Mouse (Mus musculus) spleen, adult 2 months (tissue): ENCODE measurements around the gene Ccdc141. TPM values are rescaled to one million over a fixed set of nuclear protein-coding genes. Genes with fewer than 3 reads are reported as not detected.

Experiments
- DNase-seq, 2 experiments: peaks; one replicate each; pipeline versions ENCODE4 v3.0.0 to v3.0.0-alpha.2; 2012 to 2021; ENCODE audit warnings: low spot score in 2 of 2, low read depth in 1 of 2
- H3K27ac ChIP-seq: fragments of 200-500 bp; 2 replicates; pipeline ENCODE4 v1.5.1; 2012; ENCODE audit warnings: low read length, inconsistent platforms; ENCODE audit not compliant: insufficient read depth
- H3K27me3 ChIP-seq: fragments of 200-500 bp; 2 replicates; pipeline ENCODE4 v1.6.1; 2012; ENCODE audit warnings: mild to moderate bottlenecking, moderate library complexity, low read length, inconsistent platforms; ENCODE audit not compliant: control insufficient read depth, insufficient read depth
- H3K36me3 ChIP-seq: fragments of 200-500 bp; 2 replicates; pipeline ENCODE4 v1.6.1; 2012; ENCODE audit warnings: mild to moderate bottlenecking, low read length, inconsistent platforms; ENCODE audit not compliant: control insufficient read depth, insufficient read depth
- H3K4me1 ChIP-seq: fragments of 200-500 bp; 2 replicates; pipeline ENCODE4 v1.6.1; 2011; ENCODE audit warnings: inconsistent platforms; ENCODE audit not compliant: control insufficient read depth, insufficient read depth, insufficient read length
- H3K4me3 ChIP-seq: fragments of 200-500 bp; 2 replicates; pipeline ENCODE4 v1.5.1; 2011; ENCODE audit warnings: mild to moderate bottlenecking, inconsistent platforms; ENCODE audit not compliant: insufficient read depth, insufficient read length; ENCODE audit errors: extremely low read depth
- CTCF ChIP-seq: fragments of 200-500 bp; IDR thresholded peaks from 2 replicates; pipeline ENCODE4 v1.5.1; 2011; ENCODE audit warnings: mild to moderate bottlenecking, inconsistent platforms; ENCODE audit not compliant: insufficient read depth, insufficient read length, insufficient replicate concordance; ENCODE audit errors: extremely low read depth
- POLR2A ChIP-seq: fragments of 200-500 bp; IDR thresholded peaks from 2 replicates; pipeline ENCODE4 v1.6.1; 2011; ENCODE audit warnings: low read depth, low read length, inconsistent platforms
- WGBS: fragments of 180-500 bp; shearing (Covaris S2); methylation state at CpG from one replicate; pipeline ENCODE4 v1.1.7; 2018; 5-methylcytosine and 5-hydroxymethylcytosine counted together
- polyA plus RNA-seq: library from polyadenylated mRNA; depleted of rRNA; stranded (reverse); fragments of >200 nt; gene quantifications from 2 replicates; pipeline ENCODE4 v1.2.3, GENCODE M21; 2012

Gene Ccdc141
- polyA plus RNA-seq, 1 experiment: 0.77 TPM

GRCm38 (mm10) chr2:77113026-77113425, 57.4 kb downstream of the Ccdc141 start:
- Histone ChIP-seq H3K4me3 (no peak overlapping the region), H3K27me3 (no peaks in the 10 kb centered on the region), H3K36me3 (no peaks in the 10 kb centered on the region), H3K4me1 (no peaks in the 10 kb centered on the region), H3K27ac (no peak overlapping the region)
- TF ChIP-seq POLR2A (no peak), CTCF (no peak)
- 91% methylated on average over 5 of the region's 5 CpGs for WGBS
- DNase-seq: no peak

- Histone ChIP-seq H3K27ac (no peak overlapping the region), H3K4me1 (no peaks in the 10 kb centered on the region), H3K27me3 (no peaks in the 10 kb centered on the region), H3K36me3 (no peaks in the 10 kb centered on the region), H3K4me3 (no peak overlapping the region)
- 82% methylated on average over 2 of the region's 2 CpGs for WGBS
- no peak for DNase-seq
- no peak for TF ChIP-seq POLR2A
- no peak for TF ChIP-seq CTCF
These were observed 59.3 kb downstream of the Ccdc141 start for GRCm38 (mm10) chr2:77111095-77111494.

GRCm38 (mm10) chr2:77110365-77110764, 60.1 kb downstream of the Ccdc141 start:
- H3K36me3 ChIP-seq: no peaks in the 10 kb centered on the region
- no peaks in the 10 kb centered on the region for H3K27me3 ChIP-seq
- WGBS: 89% methylated on average over 4 of the region's 4 CpGs
- H3K4me3 ChIP-seq: no peak overlapping the region
- TF ChIP-seq CTCF (no peak), POLR2A (no peak)
- no peak overlapping the region for H3K27ac ChIP-seq
- no peaks in the 10 kb centered on the region for H3K4me1 ChIP-seq
- DNase-seq: no peak

GRCm38 (mm10) chr2:77109506-77110123, 60.8 kb downstream of the Ccdc141 start:
- no peak overlapping the region for H3K4me3 ChIP-seq

GRCm38 (mm10) chr2:77108562-77108961, 61.9 kb downstream of the Ccdc141 start:
- DNase-seq: no peak
- no peak overlapping the region for H3K4me3 ChIP-seq
- no peak overlapping the region for H3K27ac ChIP-seq
- no peaks in the 10 kb centered on the region for H3K36me3 ChIP-seq
- no peak for TF ChIP-seq POLR2A
- TF ChIP-seq CTCF: no peak
- H3K4me1 ChIP-seq: no peaks in the 10 kb centered on the region
- WGBS: 56% methylated on average over 5 of the region's 5 CpGs
- no peaks in the 10 kb centered on the region for H3K27me3 ChIP-seq

More at GRCm38 (mm10) chr2:77109506-77110123, 60.8 kb downstream of the Ccdc141 start:
- Histone ChIP-seq H3K27ac (no peak overlapping the region), H3K36me3 (no peaks in the 10 kb centered on the region), H3K27me3 (no peaks in the 10 kb centered on the region), H3K4me1 (no peaks in the 10 kb centered on the region)
- 89% methylated on average over 8 of the region's 8 CpGs for WGBS
- no peak for TF ChIP-seq POLR2A
- no peak for TF ChIP-seq CTCF
- no peak for DNase-seq

GRCm38 (mm10) chr2:77106150-77106549, 64.3 kb downstream of the Ccdc141 start:
- 92% methylated on average over 3 of the region's 3 CpGs for WGBS
- Histone ChIP-seq H3K36me3 (no peaks in the 10 kb centered on the region), H3K4me1 (no peaks in the 10 kb centered on the region), H3K27me3 (no peaks in the 10 kb centered on the region), H3K4me3 (no peak overlapping the region), H3K27ac (no peak overlapping the region)
- TF ChIP-seq CTCF: no peak
- no peak for TF ChIP-seq POLR2A
- DNase-seq: no peak

GRCm38 (mm10) chr2:77105006-77105715, 65.3 kb downstream of the Ccdc141 start:
- no peak for DNase-seq
- H3K4me1 ChIP-seq: no peaks in the 10 kb centered on the region
- H3K4me3 ChIP-seq: no peak overlapping the region
- no peaks in the 10 kb centered on the region for H3K36me3 ChIP-seq
- 85% methylated on average over 8 of the region's 8 CpGs for WGBS
- no peaks in the 10 kb centered on the region for H3K27me3 ChIP-seq
- TF ChIP-seq CTCF: no peak
- no peak for TF ChIP-seq POLR2A
- H3K27ac ChIP-seq: no peak overlapping the region
